Mouse (Mus musculus) lung, embryonic 16.5 days (tissue): ENCODE data around the gene Glp1r. TPM values are rescaled to one million over a fixed set of nuclear protein-coding genes. Genes with fewer than 3 reads are reported as not detected.
A peak's percentile ranks its signal among the peaks of the same experiment; 100 is the strongest.

ENCODE experiments used
- ATAC-seq: fragments of 200-750 bp; cut with Nextera tagmentation; 2 replicates; pipeline ENCODE4 v1.8.0; 2017; ENCODE audit warnings: low read depth, mild to moderate bottlenecking, moderate library complexity
- H3K27ac ChIP-seq: fragments of 300-500 bp; sonication (generic); 2 replicates; pipeline ENCODE4 v1.5.1; 2014; ENCODE audit warnings: mild to moderate bottlenecking, control low read depth, low read length
- H3K27me3 ChIP-seq: fragments of 300-500 bp; sonication (generic); 2 replicates; pipeline ENCODE4 v1.6.1; 2014; ENCODE audit warnings: low read depth, low read length, mixed read lengths; ENCODE audit not compliant: control insufficient read depth, insufficient read depth
- H3K36me3 ChIP-seq: fragments of 300-500 bp; sonication (generic); 2 replicates; pipeline ENCODE4 v1.6.1; 2014; ENCODE audit warnings: low read length; ENCODE audit not compliant: control insufficient read depth, insufficient read depth
- H3K4me1 ChIP-seq: fragments of 300-500 bp; sonication (generic); replicated peaks from 2 replicates; pipeline ENCODE4 v1.6.1; 2014; ENCODE audit warnings: low read length, mixed read lengths; ENCODE audit not compliant: control insufficient read depth, insufficient read depth
- H3K4me2 ChIP-seq: fragments of 300-500 bp; sonication (generic); 2 replicates; pipeline ENCODE4 v1.6.1; 2014; ENCODE audit warnings: low read depth, low read length, control low read depth
- H3K4me3 ChIP-seq: fragments of 300-500 bp; sonication (generic); 2 replicates; pipeline ENCODE4 v1.5.1; 2014; ENCODE audit warnings: mild to moderate bottlenecking, low read length, control low read depth
- H3K9ac ChIP-seq: fragments of 300-500 bp; sonication (generic); 2 replicates; pipeline ENCODE4 v1.6.1; 2014; ENCODE audit warnings: low read length, control low read depth
- H3K9me3 ChIP-seq: fragments of 300-500 bp; sonication (generic); 2 replicates; pipeline ENCODE4 v1.6.1; 2016; ENCODE audit warnings: low read length; ENCODE audit not compliant: control insufficient read depth
- WGBS: fragments of 180-500 bp; shearing (Covaris S2); extraction: QIAGEN DNeasy Blood & Tissue Kit; methylation state at CpG from one replicate; pipeline ENCODE4 v1.1.7; 2014; 5-methylcytosine and 5-hydroxymethylcytosine counted together
- polyA plus RNA-seq: library from polyadenylated mRNA; unstranded; fragments of >200 nt; fragmentation: Nextera tagmentation; extraction: Ambion mirVana; gene quantifications from 2 replicates; pipeline ENCODE4 v1.2.1, GENCODE M21; 2015

Glp1r gene
- polyA plus RNA-seq, 1 experiment from 2014 or later, result 12.9 TPM

GRCm38 (mm10) chr17:30874276-30874675 lies 27.3 kb upstream of the Glp1r start:
- no peaks in the 10 kb centered on the region for H3K27me3 ChIP-seq
- H3K4me2 ChIP-seq, result peak overlapping the region; percentile 0; the same call in 1 of the 2 replicates
- H3K9me3 ChIP-seq, result peaks cover 8% of the 10 kb centered on the region; the same call in 1 of the 2 replicates
- no peaks in the 10 kb centered on the region; the same call in 1 of the 2 replicates for H3K4me1 ChIP-seq
- 47% methylated on average over 15 of the region's 15 CpGs for WGBS
- no peak overlapping the region for H3K27ac ChIP-seq
- ATAC-seq, result no peak
- no peak overlapping the region for H3K9ac ChIP-seq
- no peak overlapping the region for H3K4me3 ChIP-seq
- no peaks in the 10 kb centered on the region; the same call in 1 of the 2 replicates for H3K36me3 ChIP-seq

- Histone ChIP-seq H3K27me3 (no peaks in the 10 kb centered on the region; the same call in 1 of the 2 replicates), H3K4me2 (no peak overlapping the region), H3K4me3 (no peak overlapping the region), H3K36me3 (no peaks in the 10 kb centered on the region; the same call in 1 of the 2 replicates), H3K4me1 (peaks cover 5% of the 10 kb centered on the region), H3K27ac (no peak overlapping the region), H3K9ac (no peak overlapping the region), H3K9me3 (peaks cover 8% of the 10 kb centered on the region; the same call in 1 of the 2 replicates)
- no peak for ATAC-seq
- 55% methylated on average over 7 of the region's 7 CpGs for WGBS
These were observed 24.2 kb upstream of the Glp1r start for GRCm38 (mm10) chr17:30877456-30877855.

DNA sequence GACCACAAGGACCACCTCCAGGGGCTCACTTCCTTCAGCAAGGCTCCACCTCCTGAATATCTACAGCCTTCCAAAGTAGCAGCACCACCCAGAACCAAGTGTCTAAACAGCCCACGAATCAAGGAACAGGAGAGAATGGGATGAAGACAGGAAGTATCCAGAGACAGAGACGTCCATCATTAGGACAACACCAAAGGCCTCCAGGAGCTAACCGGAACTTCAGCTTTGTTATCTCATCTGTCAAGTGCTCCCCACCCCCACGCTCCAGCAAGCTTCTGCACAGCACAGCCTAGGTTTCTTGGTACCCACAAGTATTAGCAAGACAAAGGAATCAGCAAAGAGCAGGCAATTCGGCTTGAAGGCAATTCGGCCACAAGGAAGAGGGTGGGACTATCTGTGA lies 23.0 kb upstream of the Glp1r start:
- H3K36me3 ChIP-seq, result no peaks in the 10 kb centered on the region; the same call in 1 of the 2 replicates
- peaks cover 8% of the 10 kb centered on the region; the same call in 1 of the 2 replicates for H3K9me3 ChIP-seq
- no peaks in the 10 kb centered on the region; the same call in 1 of the 2 replicates for H3K27me3 ChIP-seq
- 19% methylated on average over 6 of the region's 6 CpGs for WGBS
- ATAC-seq, result peak; percentile 21; the same call in 1 of the 2 replicates
- no peak overlapping the region for H3K4me2 ChIP-seq
- H3K4me1 ChIP-seq, result peaks cover 11% of the 10 kb centered on the region
- H3K9ac ChIP-seq, result no peak overlapping the region
- no peak overlapping the region for H3K4me3 ChIP-seq
- 0 out of 2 replicates have a peak overlapping the region, but pooled peaks have one; percentile 16 for H3K27ac ChIP-seq

- no peak for ATAC-seq
- 82% methylated on average over 3 of the region's 3 CpGs for whole genome bisulfite sequencing
- no peak overlapping the region for H3K27ac ChIP-seq
- no peak overlapping the region for H3K4me2 ChIP-seq
- H3K9me3 ChIP-seq, result peaks cover 5% of the 10 kb centered on the region; the same call in 1 of the 2 replicates
- no peaks in the 10 kb centered on the region; the same call in 1 of the 2 replicates for H3K27me3 ChIP-seq
- no peak overlapping the region for H3K9ac ChIP-seq
- peaks cover 11% of the 10 kb centered on the region for H3K4me1 ChIP-seq
- H3K36me3 ChIP-seq, result no peaks in the 10 kb centered on the region; the same call in 1 of the 2 replicates
- H3K4me3 ChIP-seq, result no peak overlapping the region
These were observed 21.2 kb upstream of the Glp1r start for GRCm38 (mm10) chr17:30880391-30880790.

- H3K36me3 ChIP-seq, result no peaks in the 10 kb centered on the region; the same call in 1 of the 2 replicates
- H3K27me3 ChIP-seq, result no peaks in the 10 kb centered on the region; the same call in 1 of the 2 replicates
- H3K9me3 ChIP-seq, result peaks cover 5% of the 10 kb centered on the region; the same call in 1 of the 2 replicates
- no peak overlapping the region for H3K4me3 ChIP-seq
- H3K4me1 ChIP-seq, result peaks cover 11% of the 10 kb centered on the region
- no peak overlapping the region for H3K4me2 ChIP-seq
- no peak for ATAC-seq
- no peak overlapping the region for H3K27ac ChIP-seq
- 55% methylated on average over 2 of the region's 2 CpGs for WGBS
- no peak overlapping the region for H3K9ac ChIP-seq
These were observed 20.6 kb upstream of the Glp1r start for GRCm38 (mm10) chr17:30881001-30881400.

GRCm38 (mm10) chr17:30882206-30882605 lies 19.4 kb upstream of the Glp1r start:
- no peaks in the 10 kb centered on the region; the same call in 1 of the 2 replicates for H3K27me3 ChIP-seq
- no peaks in the 10 kb centered on the region for H3K36me3 ChIP-seq
- H3K27ac ChIP-seq, result peak overlapping the region; percentile 87
- H3K4me1 ChIP-seq, result peaks cover 11% of the 10 kb centered on the region
- no peak overlapping the region; the same call in 1 of the 2 replicates for H3K9ac ChIP-seq
- no peaks in the 10 kb centered on the region for H3K9me3 ChIP-seq
- H3K4me3 ChIP-seq, result no peak overlapping the region
- H3K4me2 ChIP-seq, result no peak overlapping the region
- peak; percentile 72 for ATAC-seq
- WGBS, result 2% methylated on average over 6 of the region's 6 CpGs

GRCm38 (mm10) chr17:30883534-30883933 lies 18.1 kb upstream of the Glp1r start:
- Histone ChIP-seq H3K36me3 (no peaks in the 10 kb centered on the region), H3K9ac (no peak overlapping the region), H3K27me3 (no peaks in the 10 kb centered on the region; the same call in 1 of the 2 replicates)

DNA sequence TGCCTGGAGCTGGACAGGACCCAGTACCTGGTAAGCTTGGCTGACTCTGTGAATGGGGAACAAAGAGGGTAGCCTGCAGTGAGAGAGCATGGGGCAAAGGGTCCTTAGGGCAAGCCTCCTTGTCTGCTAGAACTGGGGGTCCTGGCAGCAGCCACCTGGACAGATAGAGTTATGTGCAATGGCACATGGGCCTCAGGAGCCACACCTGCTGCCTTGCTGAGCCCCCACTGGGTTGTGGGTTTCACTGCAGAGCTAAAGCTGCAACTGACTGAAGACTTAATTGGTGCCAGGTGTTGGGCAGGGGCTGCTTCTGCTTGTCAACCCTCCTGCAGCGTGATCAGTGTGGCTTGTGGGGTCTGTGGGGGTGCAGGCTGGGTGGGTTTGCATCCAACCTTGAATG lies 9.5 kb upstream of the Glp1r start:
- Histone ChIP-seq H3K27me3 (no peaks in the 10 kb centered on the region), H3K27ac (no peak overlapping the region), H3K4me1 (no peaks in the 10 kb centered on the region), H3K4me3 (no peak overlapping the region), H3K4me2 (no peak overlapping the region), H3K9me3 (no peaks in the 10 kb centered on the region), H3K36me3 (no peaks in the 10 kb centered on the region), H3K9ac (no peak overlapping the region)
- no peak for ATAC-seq
- 28% methylated on average over 1 of the region's 1 CpGs for WGBS

More at GRCm38 (mm10) chr17:30883534-30883933, 18.1 kb upstream of the Glp1r start:
- peaks cover 11% of the 10 kb centered on the region for H3K4me1 ChIP-seq
- no peak overlapping the region for H3K4me3 ChIP-seq
- H3K9me3 ChIP-seq, result no peaks in the 10 kb centered on the region
- 58% methylated on average over 8 of the region's 8 CpGs for WGBS
- H3K27ac ChIP-seq, result peak overlapping the region; percentile 87
- H3K4me2 ChIP-seq, result no peak overlapping the region
- peak; percentile 66 for ATAC-seq

GRCm38 (mm10) chr17:30892730-30893129 lies 8.9 kb upstream of the Glp1r start:
- WGBS, result 21% methylated on average over 2 of the region's 2 CpGs
- ATAC-seq, result no peak

More at GRCm38 (mm10) chr17:30892730-30893129, 8.9 kb upstream of the Glp1r start:
- H3K9me3 ChIP-seq, result no peaks in the 10 kb centered on the region
- no peak overlapping the region for H3K9ac ChIP-seq
- no peaks in the 10 kb centered on the region for H3K4me1 ChIP-seq
- no peaks in the 10 kb centered on the region for H3K36me3 ChIP-seq
- no peak overlapping the region for H3K27ac ChIP-seq
- H3K4me2 ChIP-seq, result no peak overlapping the region
- no peaks in the 10 kb centered on the region for H3K27me3 ChIP-seq
- H3K4me3 ChIP-seq, result no peak overlapping the region
